Mouse (Mus musculus) A20 (cell line): ENCODE measurements around the gene Pon2.
"Not testable (repeated sequence)": the region's sequence is repeated elsewhere in the genome, so short reads cannot be mapped to it uniquely, and the experiment has no call there.

Experiments
- DNase-seq: peaks from one replicate; pipeline ENCODE4 v3.0.0-alpha.2; 2011; ENCODE audit warnings: low read depth, low spot score

Gene Pon2

GRCm38 (mm10) chr6:5298092-5298554 is at the start of gene Pon2:
Gene Pon2 (minus strand): TSS chr6:5298455.
- peak; percentile 90 for DNase-seq

- no peak for DNase-seq
These were observed 46.0 kb upstream of the Pon2 start for GRCm38 (mm10) chr6:5344255-5344654.

- not testable (repeated sequence) for DNase-seq
These were observed 41.0 kb upstream of the Pon2 start for GRCm38 (mm10) chr6:5339283-5339682.

GRCm38 (mm10) chr6:5338781-5339180 is 40.5 kb upstream of the Pon2 start:
- not testable (repeated sequence) for DNase-seq

GRCm38 (mm10) chr6:5336016-5336415 is 37.8 kb upstream of the Pon2 start:
- peak; percentile 46 for DNase-seq

- no peak for DNase-seq
These were observed 35.8 kb upstream of the Pon2 start for GRCm38 (mm10) chr6:5334021-5334420.

- DNase-seq: no peak
These were observed 34.4 kb upstream of the Pon2 start for GRCm38 (mm10) chr6:5332560-5333150.

GRCm38 (mm10) chr6:5325122-5325521 is 26.9 kb upstream of the Pon2 start:
- peak; percentile 75 for DNase-seq

GRCm38 (mm10) chr6:5324101-5324500 is 25.8 kb upstream of the Pon2 start:
- DNase-seq: not testable (repeated sequence)

GRCm38 (mm10) chr6:5316630-5317029 is 18.4 kb upstream of the Pon2 start:
- DNase-seq: no peak

- DNase-seq: peak; percentile 86
These were observed 17.0 kb upstream of the Pon2 start for GRCm38 (mm10) chr6:5315053-5315759.

- DNase-seq: no peak
These were observed 15.8 kb upstream of the Pon2 start for GRCm38 (mm10) chr6:5313951-5314590.

GRCm38 (mm10) chr6:5310491-5310890 is 12.2 kb upstream of the Pon2 start:
- DNase-seq: no peak

GRCm38 (mm10) chr6:5309595-5310197 is 11.4 kb upstream of the Pon2 start:
- DNase-seq: no peak

GRCm38 (mm10) chr6:5305926-5306325 is 7.7 kb upstream of the Pon2 start:
- DNase-seq: no peak

GRCm38 (mm10) chr6:5304956-5305355 is 6.7 kb upstream of the Pon2 start:
- no peak for DNase-seq

GRCm38 (mm10) chr6:5300629-5301028 is 2.4 kb upstream of the Pon2 start:
- DNase-seq: no peak

GRCm38 (mm10) chr6:5299561-5299960 is 1.3 kb upstream of the Pon2 start:
- no peak for DNase-seq

- DNase-seq: peak; percentile 89
These were observed 749 bp downstream of the Pon2 start for GRCm38 (mm10) chr6:5297321-5298091.

GRCm38 (mm10) chr6:5296067-5296466 is 2.2 kb downstream of the Pon2 start:
- DNase-seq: no peak

GRCm38 (mm10) chr6:5294659-5295449 is 3.4 kb downstream of the Pon2 start:
- no peak for DNase-seq
